8 mouse cellular contexts compared by ENCODE assay signal in genomic region chr1:131427140-131427821, GRCm38 (mm10).
A peak's percentile ranks its signal among the peaks of the same experiment; 100 is the strongest.
DNase-seq lines count a peak whose midpoint lies in the region; ATAC-seq and TF ChIP-seq lines count a peak whose summit lies in the region.

No protein-coding gene starts in this region.

- H3K4me3 ChIP-seq in intestine, embryonic 15.5 days (replicated peaks): no peak overlapping the region
- no peak overlapping the region for H3K4me3 ChIP-seq in intestine, postnatal 0 days (ENCODE audit: low read depth, low read length)
- H3K4me3 ChIP-seq in hindbrain, embryonic 15.5 days: no peak overlapping the region

- no peak for TF ChIP-seq CTCF in intestine, postnatal 0 days (IDR thresholded peaks at IDR 0.05; ENCODE audit: low read depth)
- no peak for TF ChIP-seq CTCF in brain, embryonic 14.5 days (IDR thresholded peaks at IDR 0.05; ENCODE audit: borderline replicate concordance, extremely low read depth, insufficient read depth, insufficient read length)

- H3K9me3 ChIP-seq in intestine, embryonic 15.5 days: no peaks in the 10 kb centered on the region
- no peaks in the 10 kb centered on the region for H3K9me3 ChIP-seq in intestine, postnatal 0 days (ENCODE audit: control insufficient read depth)
- no peaks in the 10 kb centered on the region for H3K9me3 ChIP-seq in hindbrain, embryonic 15.5 days

- H3K9ac ChIP-seq in intestine, embryonic 15.5 days: no peak overlapping the region
- H3K9ac ChIP-seq in intestine, postnatal 0 days (ENCODE audit: low read depth, low read length): no peak overlapping the region
- no peak overlapping the region for H3K9ac ChIP-seq in hindbrain, embryonic 15.5 days

- no peaks in the 10 kb centered on the region for H3K36me3 ChIP-seq in intestine, embryonic 15.5 days
- no peaks in the 10 kb centered on the region for H3K36me3 ChIP-seq in intestine, postnatal 0 days (ENCODE audit: control insufficient read depth, insufficient read depth)
- H3K36me3 ChIP-seq in hindbrain, embryonic 15.5 days: no peaks in the 10 kb centered on the region

- no peak overlapping the region for H3K4me2 ChIP-seq in intestine, embryonic 15.5 days (replicated peaks)
- H3K4me2 ChIP-seq in intestine, postnatal 0 days (replicated peaks; ENCODE audit: low read depth): no peak overlapping the region
- H3K4me2 ChIP-seq in hindbrain, embryonic 15.5 days: no peak overlapping the region

- peak; percentile 82 for DNase-seq in brain, embryonic 14.5 days (ENCODE audit: low read depth)
- DNase-seq in right cerebral cortex, postnatal 4 days: no peak
- no peak for DNase-seq in Muller cell, postnatal 12 days (ENCODE audit: inconsistent ontology term)
- no peak for DNase-seq in ovary, adult 18-20 months (ENCODE audit: low spot score)

- no peak overlapping the region for H3K27ac ChIP-seq in intestine, embryonic 15.5 days
- no peak overlapping the region for H3K27ac ChIP-seq in intestine, postnatal 0 days (ENCODE audit: low read depth, low read length)
- H3K27ac ChIP-seq in hindbrain, embryonic 15.5 days (replicated peaks): peak overlapping the region; percentile 43; the same call in 1 of the 2 replicates

- 15% methylated on average over 5 of the region's 5 CpGs for WGBS in intestine, embryonic 15.5 days
- 13% methylated on average over 5 of the region's 5 CpGs for WGBS in intestine, postnatal 0 days
- 26% methylated on average over 5 of the region's 5 CpGs for WGBS in hindbrain, embryonic 15.5 days

- peak; percentile 61 for ATAC-seq in intestine, embryonic 15.5 days
- ATAC-seq in intestine, postnatal 0 days: no peak
- 0 out of 2 replicates have a peak, but pooled peaks have one; percentile 54 for ATAC-seq in hindbrain, embryonic 15.5 days (ENCODE audit: low FRiP score, low read depth)
- ATAC-seq in megakaryocyte progenitor cell, adult 5-6 weeks (replicated peaks; ENCODE audit: poor library complexity): peak; percentile 52

- H3K4me1 ChIP-seq in intestine, embryonic 15.5 days (replicated peaks): peaks cover 7% of the 10 kb centered on the region; the same call in 1 of the 2 replicates
- no peaks in the 10 kb centered on the region for H3K4me1 ChIP-seq in intestine, postnatal 0 days (replicated peaks; ENCODE audit: control insufficient read depth, insufficient read depth, low read length)
- H3K4me1 ChIP-seq in hindbrain, embryonic 15.5 days (replicated peaks): peaks cover 39% of the 10 kb centered on the region

- TF ChIP-seq POLR2A in brain, embryonic 14.5 days (IDR thresholded peaks at IDR 0.05; ENCODE audit: borderline replicate concordance, extremely low read depth, insufficient read depth, insufficient read length, poor library complexity, severe bottlenecking): no peak

- H3K27me3 ChIP-seq in intestine, embryonic 15.5 days (replicated peaks): no peaks in the 10 kb centered on the region
- H3K27me3 ChIP-seq in intestine, postnatal 0 days (replicated peaks; ENCODE audit: control insufficient read depth, insufficient read depth, low read length): no peaks in the 10 kb centered on the region
- H3K27me3 ChIP-seq in hindbrain, embryonic 15.5 days: no peaks in the 10 kb centered on the region
